Mouse (Mus musculus): Measurements from ENCODE around the gene Gm12887.

The Gm12887 gene

DNA sequence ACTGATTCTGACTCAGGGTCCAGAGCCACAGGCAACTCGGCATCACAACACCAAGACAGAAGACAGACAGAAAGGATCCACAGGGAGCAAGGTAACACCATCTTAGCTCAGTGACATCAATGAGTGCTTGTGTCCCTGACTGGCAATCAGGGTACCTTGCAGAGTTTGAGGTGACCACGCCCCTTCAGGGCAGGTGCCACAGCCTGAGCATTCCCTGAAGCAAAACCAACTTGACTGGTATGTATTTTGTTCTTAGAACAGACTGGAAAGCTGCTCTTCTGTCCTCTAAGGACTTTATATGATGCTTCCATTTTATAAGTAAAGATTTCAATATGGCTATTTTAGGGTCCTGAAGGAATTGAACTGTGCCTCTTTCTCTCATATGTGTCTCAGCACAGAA lies at the start of gene Gm12887:
TSS of gene Gm12887 (minus strand) at position 101 of the 400 bp plus-strand sequence.
- no peak for DNase-seq (ENCODE audit: low read depth)

DNA sequence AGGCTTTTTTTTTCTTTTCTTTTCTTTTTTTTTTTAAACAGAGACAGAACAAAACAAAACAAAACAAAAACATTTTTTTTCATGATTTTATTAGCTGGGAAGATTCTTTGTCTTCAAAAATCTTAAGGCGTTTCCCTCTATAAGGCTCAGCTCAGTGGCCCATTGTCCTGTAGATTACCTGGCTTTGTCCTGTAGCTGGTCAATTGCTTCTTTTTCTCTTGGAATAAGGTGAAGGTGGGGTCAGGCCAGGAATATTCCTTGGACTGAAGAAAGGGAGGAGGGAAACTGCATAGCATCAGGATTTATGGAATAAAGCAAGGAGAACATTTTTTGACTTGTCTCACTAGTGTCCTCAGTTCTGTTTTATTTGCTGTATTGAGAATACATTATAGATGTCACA lies 35.1 kb upstream of the Gm12887 start:
- no peak for DNase-seq (ENCODE audit: low read depth)
